Mouse (Mus musculus) brain, embryonic 14.5 days (tissue): Measurements from ENCODE around the gene Zfhx3.

ENCODE experiments used
- CTCF ChIP-seq: fragments of 200-500 bp; IDR thresholded peaks from 2 replicates; pipeline ENCODE4 v1.5.1; 2012; ENCODE audit warnings: inconsistent platforms, mild to moderate bottlenecking, moderate library complexity, borderline replicate concordance; ENCODE audit not compliant: insufficient read depth, insufficient read length; ENCODE audit errors: extremely low read depth
- POLR2A ChIP-seq: fragments of 200-500 bp; IDR thresholded peaks from 2 replicates; pipeline ENCODE4 v1.6.1; 2012; ENCODE audit warnings: mild to moderate bottlenecking, inconsistent platforms, borderline replicate concordance; ENCODE audit not compliant: poor library complexity, insufficient read depth, insufficient read length, severe bottlenecking; ENCODE audit errors: extremely low read depth

GRCm38 (mm10) chr8:108847356-108847755 is 904.9 kb downstream of the Zfhx3 start:
- TF ChIP-seq POLR2A = no peak
- TF ChIP-seq CTCF = no peak
